Mouse (Mus musculus): Measurements from ENCODE around the gene Olfr330. TPM values are rescaled to one million over a fixed set of nuclear protein-coding genes. Genes with fewer than 3 reads are reported as not detected.

The Olfr330 gene
- polyA plus RNA-seq, 1 experiment = not detected

DNA sequence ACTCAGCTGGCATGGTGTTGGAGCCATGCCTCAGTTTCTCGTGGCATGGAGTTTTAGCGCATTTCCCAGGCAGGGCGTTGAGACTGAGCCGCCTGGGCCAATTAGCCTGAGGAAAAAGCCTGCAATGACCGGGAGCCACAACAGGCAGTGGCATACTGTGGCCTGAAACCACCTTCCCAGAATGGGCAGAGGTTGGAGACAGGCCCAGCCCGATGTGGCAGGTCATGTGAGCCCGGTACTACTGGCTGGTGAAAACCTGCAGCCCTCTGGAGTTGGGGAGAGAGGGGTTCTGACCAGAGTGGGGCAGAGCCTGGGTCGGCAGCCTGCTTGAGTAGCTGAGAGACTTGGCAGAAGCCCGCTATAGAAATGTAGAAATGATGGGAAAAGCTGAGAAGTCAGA is 35.9 kb downstream of the Olfr330 start:
- H3K27ac ChIP-seq (ENCODE audit: insufficient read depth, low read length) = no peak overlapping the region
- H3K4me1 ChIP-seq (ENCODE audit: control insufficient read depth, insufficient read depth, low read length) = no peaks in the 10 kb centered on the region
- TF ChIP-seq CTCF (IDR thresholded peaks at IDR 0.05; ENCODE audit: extremely low read depth, insufficient read depth, low read length) (no peak), POLR2A (IDR thresholded peaks at IDR 0.05; ENCODE audit: extremely low read depth, insufficient read depth, low read length) (no peak)
- H3K4me3 ChIP-seq (ENCODE audit: insufficient read depth, low read length) = no peak overlapping the region

DNA sequence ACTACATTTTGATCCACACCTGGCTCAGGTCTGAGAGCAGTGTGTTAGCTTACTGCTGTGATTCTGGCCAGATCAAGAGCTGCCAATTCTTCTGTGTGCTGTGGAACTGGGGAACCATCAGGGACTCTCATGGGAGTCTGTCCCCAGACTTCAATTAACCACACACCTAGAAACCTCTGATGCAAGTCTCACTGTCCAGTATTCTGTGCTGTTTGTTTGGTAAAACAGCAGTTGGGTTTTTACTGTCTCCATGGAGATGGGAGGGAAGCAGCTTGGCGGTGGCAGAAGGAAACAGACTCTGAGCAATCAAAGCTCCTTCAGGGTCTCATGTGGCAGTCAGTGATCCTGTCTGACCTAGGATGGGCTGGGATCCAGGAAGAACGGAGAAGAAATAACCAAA is 42.2 kb downstream of the Olfr330 start, which contains the start of gene Olfr332:
TSS of gene Olfr332 (minus strand) at position 101 of the 400 bp plus-strand sequence.
- TF ChIP-seq POLR2A (IDR thresholded peaks at IDR 0.05; ENCODE audit: extremely low read depth, insufficient read depth, low read length) (no peak), CTCF (IDR thresholded peaks at IDR 0.05; ENCODE audit: extremely low read depth, insufficient read depth, low read length) (no peak)
- no peak within 1 kb of the TSS for H3K4me3 ChIP-seq (ENCODE audit: insufficient read depth, low read length)
- no peak within 1 kb of the TSS for H3K27ac ChIP-seq (ENCODE audit: insufficient read depth, low read length)
- H3K4me1 ChIP-seq (ENCODE audit: control insufficient read depth, insufficient read depth, low read length) = no peaks in the 10 kb centered on the region

Other genes starting within 250 kb of the Olfr330 start
- gene Zfp692, start 227.8 kb downstream of the Olfr330 start, polyA plus RNA-seq (2012; rRNA removed) = 65.6 and 77.1 TPM in 2 replicates
- 50.2 and 50.7 TPM in 2 replicates for gene Zfp672, start 204.5 kb downstream of the Olfr330 start, polyA plus RNA-seq (2012; rRNA removed)
- 42.4 and 44.6 TPM in 2 replicates for gene Sh3bp5l, start 204.1 kb downstream of the Olfr330 start, polyA plus RNA-seq (2012; rRNA removed)
- 0.08 and 0.11 TPM in 2 replicates for gene Lypd8, start 155.8 kb downstream of the Olfr330 start, polyA plus RNA-seq (2012; rRNA removed)
- not detected in 2 replicates for gene 1810065E05Rik, start 113.7 kb downstream of the Olfr330 start, polyA plus RNA-seq (2012; rRNA removed)
- not detected in 2 replicates for gene Gm12253, start 102.3 kb downstream of the Olfr330 start, polyA plus RNA-seq (2012; rRNA removed)
- not detected in 2 replicates for gene Lypd9, start 81.9 kb downstream of the Olfr330 start, polyA plus RNA-seq (2012; rRNA removed)
- gene Olfr30, start 72.6 kb downstream of the Olfr330 start, polyA plus RNA-seq (2012; rRNA removed) = not detected in 2 replicates
- not detected in 2 replicates for gene Olfr332, start 42.3 kb downstream of the Olfr330 start, polyA plus RNA-seq (2012; rRNA removed)
- gene Olfr331, start 32.3 kb downstream of the Olfr330 start, polyA plus RNA-seq (2012; rRNA removed) = not detected in 2 replicates
- 0.08 TPM in 1 of 2 replicates, not detected in the other for gene Olfr329-ps, start 11.6 kb upstream of the Olfr330 start, polyA plus RNA-seq (2012; rRNA removed)
- 0.06 TPM in 1 of 2 replicates, not detected in the other for gene Olfr328, start 20.8 kb upstream of the Olfr330 start, polyA plus RNA-seq (2012; rRNA removed)
- gene Olfr224, start 35.7 kb upstream of the Olfr330 start, polyA plus RNA-seq (2012; rRNA removed) = not detected in 2 replicates
- gene Olfr325, start 42.9 kb upstream of the Olfr330 start, polyA plus RNA-seq (2012; rRNA removed) = not detected in 2 replicates
- gene Olfr324, start 60.3 kb upstream of the Olfr330 start, polyA plus RNA-seq (2012; rRNA removed) = not detected in 2 replicates
- not detected in 2 replicates for gene 2210407C18Rik, start 81.2 kb upstream of the Olfr330 start, polyA plus RNA-seq (2012; rRNA removed)
- not detected in 2 replicates for gene Olfr323, start 95.7 kb upstream of the Olfr330 start, polyA plus RNA-seq (2012; rRNA removed)
- 0.04 and 0.08 TPM in 2 replicates for gene Trim58, start 105.6 kb upstream of the Olfr330 start, polyA plus RNA-seq (2012; rRNA removed)
- not detected in 2 replicates for gene Olfr322, start 123.9 kb upstream of the Olfr330 start, polyA plus RNA-seq (2012; rRNA removed)
- not detected in 2 replicates for gene Olfr320, start 146.3 kb upstream of the Olfr330 start, polyA plus RNA-seq (2012; rRNA removed)
- gene Olfr319, start 164.3 kb upstream of the Olfr330 start, polyA plus RNA-seq (2012; rRNA removed) = not detected in 2 replicates
- gene Olfr318, start 189.2 kb upstream of the Olfr330 start, polyA plus RNA-seq (2012; rRNA removed) = not detected in 2 replicates
- 0.21 and 0.27 TPM in 2 replicates for gene Olfr317, start 204.4 kb upstream of the Olfr330 start, polyA plus RNA-seq (2012; rRNA removed)
- 1.6 and 2.3 TPM in 2 replicates for gene Olfr316, start 217.9 kb upstream of the Olfr330 start, polyA plus RNA-seq (2012; rRNA removed)
- not detected in 2 replicates for gene Olfr315, start 238.4 kb upstream of the Olfr330 start, polyA plus RNA-seq (2012; rRNA removed)
- not detected in 2 replicates for gene Olfr314, start 248.1 kb upstream of the Olfr330 start, polyA plus RNA-seq (2012; rRNA removed)